Mouse (Mus musculus): ENCODE results near the gene Vmn1r18.

- TF ChIP-seq CTCF (IDR thresholded peaks at IDR 0.05; ENCODE audit: control insufficient read depth, insufficient read depth, insufficient replicate concordance, low read depth, low read length), result no peak
- no peak for TF ChIP-seq POLR2A (IDR thresholded peaks at IDR 0.05; ENCODE audit: control insufficient read depth, low read depth, low read length)
Observed at GRCm38 (mm10) chr6:57367496-57367895, 28.1 kb downstream of the Vmn1r18 start.
